Mouse (Mus musculus): ENCODE measurements at regions not wholly inside any gene's neighbourhood (a gene's known extent, or its start where the extent isn't known, plus 50 kb on each side); places are given as distances from the start of the nearest gene placed in this dataset.
"Not testable (repeated sequence)": the region's sequence is repeated elsewhere in the genome, so short reads cannot be mapped to it uniquely, and the experiment has no call there.

GRCm38 (mm10) chr13:82063880-82064279 lies 281.0 kb downstream of the Cetn3 start:
- not testable (repeated sequence) for TF ChIP-seq GATA1, TAL1 (IDR thresholded peaks at IDR 0.05; ENCODE audit: low read length)

Measured in erythroblast, embryonic 14.5 days (primary cell).